Mouse (Mus musculus): ENCODE measurements at regions not wholly inside any gene's neighbourhood (a gene's known extent, or its start where the extent isn't known, plus 50 kb on each side); places are given as distances from the start of the nearest gene placed in this dataset.
"Not testable (repeated sequence)": the region's sequence is repeated elsewhere in the genome, so short reads cannot be mapped to it uniquely, and the experiment has no call there.

- DNase-seq (ENCODE audit: inconsistent ontology term), result no peak
Observed at GRCm38 (mm10) chr8:78068087-78068910, 144.8 kb upstream of the Ttc29 start.

- DNase-seq (ENCODE audit: inconsistent ontology term), result no peak
Observed at GRCm38 (mm10) chr8:78073821-78074220, 139.3 kb upstream of the Ttc29 start.

- peak; percentile 46 for DNase-seq (ENCODE audit: inconsistent ontology term)
Observed at GRCm38 (mm10) chr8:78077122-78077521, 136.0 kb upstream of the Ttc29 start.

GRCm38 (mm10) chr8:78081395-78081794 is 131.7 kb upstream of the Ttc29 start:
- not testable (repeated sequence) for DNase-seq (ENCODE audit: inconsistent ontology term)

- no peak for DNase-seq (ENCODE audit: inconsistent ontology term)
Observed at GRCm38 (mm10) chr8:78083012-78083411, 130.1 kb upstream of the Ttc29 start.

- DNase-seq (ENCODE audit: inconsistent ontology term), result no peak
Observed at GRCm38 (mm10) chr8:78086361-78086760, 126.7 kb upstream of the Ttc29 start.

GRCm38 (mm10) chr8:78090382-78091122 is 122.5 kb upstream of the Ttc29 start:
- DNase-seq (ENCODE audit: inconsistent ontology term), result no peak

GRCm38 (mm10) chr8:78096383-78096782 is 116.7 kb upstream of the Ttc29 start:
- DNase-seq (ENCODE audit: inconsistent ontology term), result no peak

GRCm38 (mm10) chr8:78098191-78098745 is 114.8 kb upstream of the Ttc29 start:
- peak; percentile 62 for DNase-seq (ENCODE audit: inconsistent ontology term)

- DNase-seq (ENCODE audit: inconsistent ontology term), result no peak
Observed at GRCm38 (mm10) chr8:78099091-78099490, 114.0 kb upstream of the Ttc29 start.

GRCm38 (mm10) chr8:78107339-78107738 is 105.8 kb upstream of the Ttc29 start:
- DNase-seq (ENCODE audit: inconsistent ontology term), result no peak

GRCm38 (mm10) chr8:78110003-78110649 is 103.0 kb upstream of the Ttc29 start:
- DNase-seq (ENCODE audit: inconsistent ontology term), result no peak

GRCm38 (mm10) chr8:78113105-78113504 is 100.0 kb upstream of the Ttc29 start:
- DNase-seq (ENCODE audit: inconsistent ontology term), result no peak

- no peak for DNase-seq (ENCODE audit: inconsistent ontology term)
Observed at GRCm38 (mm10) chr8:78114512-78114911, 98.6 kb upstream of the Ttc29 start.

GRCm38 (mm10) chr8:78117191-78117590 is 95.9 kb upstream of the Ttc29 start:
- no peak for DNase-seq (ENCODE audit: inconsistent ontology term)

- DNase-seq (ENCODE audit: inconsistent ontology term), result no peak
Observed at GRCm38 (mm10) chr8:78118493-78118892, 94.6 kb upstream of the Ttc29 start.

- no peak for DNase-seq (ENCODE audit: inconsistent ontology term)
Observed at GRCm38 (mm10) chr8:78119682-78120081, 93.4 kb upstream of the Ttc29 start.

- DNase-seq (ENCODE audit: inconsistent ontology term), result no peak
Observed at GRCm38 (mm10) chr8:78124248-78124647, 88.8 kb upstream of the Ttc29 start.

GRCm38 (mm10) chr8:78127852-78128251 is 85.2 kb upstream of the Ttc29 start:
- DNase-seq (ENCODE audit: inconsistent ontology term), result no peak

GRCm38 (mm10) chr8:78129061-78129460 is 84.0 kb upstream of the Ttc29 start:
- DNase-seq (ENCODE audit: inconsistent ontology term), result peak; percentile 81

GRCm38 (mm10) chr8:78139514-78139913 is 73.6 kb upstream of the Ttc29 start:
- DNase-seq (ENCODE audit: inconsistent ontology term), result not testable (repeated sequence)

- DNase-seq (ENCODE audit: inconsistent ontology term), result no peak
Observed at GRCm38 (mm10) chr8:78147170-78147569, 65.9 kb upstream of the Ttc29 start.

Data from Muller cell, postnatal 12 days (primary cell).